Mouse (Mus musculus) G1E (cell line): ENCODE data around the gene Sorbs1.

Experiments used
- CTCF ChIP-seq: IDR thresholded peaks from 2 replicates; pipeline ENCODE4 v1.5.1; 2012; ENCODE audit warnings: low read depth, low read length, inconsistent platforms, mixed read lengths
- GATA1 ChIP-seq: IDR thresholded peaks from 2 replicates; pipeline ENCODE4 v1.6.1; 2012; ENCODE audit warnings: borderline replicate concordance, low read length, inconsistent platforms, mixed read lengths

- no peak for TF ChIP-seq GATA1
- TF ChIP-seq CTCF: no peak
These were observed 164.9 kb downstream of the Sorbs1 start for GRCm38 (mm10) chr19:40348652-40349051.
